Mouse (Mus musculus): ENCODE measurements around the gene Cd55b. TPM values are rescaled to one million over a fixed set of nuclear protein-coding genes. Genes with fewer than 3 reads are reported as not detected.
"Not testable (repeated sequence)": the region's sequence is repeated elsewhere in the genome, so short reads cannot be mapped to it uniquely, and the experiment has no call there.

Gene Cd55b
- not detected in 2 replicates for polyA plus RNA-seq (2015; fragmentation: Nextera tagmentation; extraction: Ambion mirVana)

- no peak within 1 kb of the TSS for H3K4me3 ChIP-seq
- H3K27me3 ChIP-seq = no peaks in the 10 kb centered on the region
- no peaks in the 10 kb centered on the region for H3K36me3 ChIP-seq
- 57% methylated on average over 18 of the region's 18 CpGs for WGBS
- no peaks in the 10 kb centered on the region for H3K9me3 ChIP-seq
- H3K4me2 ChIP-seq (replicated peaks) = no peak within 1 kb of the TSS; the same call in 1 of the 2 replicates
- no peak within 1 kb of the TSS for H3K27ac ChIP-seq (replicated peaks)
- H3K4me1 ChIP-seq = no peaks in the 10 kb centered on the region
- ATAC-seq (replicated peaks) = peak; percentile 83
- H3K9ac ChIP-seq (replicated peaks) = no peak within 1 kb of the TSS
These were observed at the start of gene Cd55b for GRCm38 (mm10) chr1:130422664-130423111. Cd55b (minus strand) TSS chr1:130423009.

- H3K9ac ChIP-seq (replicated peaks) = no peak overlapping the region
- no peak overlapping the region for H3K4me3 ChIP-seq
- H3K27me3 ChIP-seq = no peaks in the 10 kb centered on the region
- H3K9me3 ChIP-seq = no peaks in the 10 kb centered on the region
- no peak overlapping the region for H3K4me2 ChIP-seq (replicated peaks)
- WGBS = 94% methylated on average over 4 of the region's 4 CpGs
- no peaks in the 10 kb centered on the region for H3K4me1 ChIP-seq
- H3K36me3 ChIP-seq = no peaks in the 10 kb centered on the region
- ATAC-seq (replicated peaks) = no peak
- no peak overlapping the region for H3K27ac ChIP-seq (replicated peaks)
These were observed 47.3 kb upstream of the Cd55b start for GRCm38 (mm10) chr1:130470074-130470473.

GRCm38 (mm10) chr1:130467453-130467852 lies 44.6 kb upstream of the Cd55b start:
- no peak for ATAC-seq (replicated peaks)
- H3K27ac ChIP-seq (replicated peaks) = no peak overlapping the region
- no peak overlapping the region for H3K4me3 ChIP-seq
- H3K9ac ChIP-seq (replicated peaks) = no peak overlapping the region
- 67% methylated on average over 2 of the region's 2 CpGs for WGBS
- no peak overlapping the region for H3K4me2 ChIP-seq (replicated peaks)
- no peaks in the 10 kb centered on the region for H3K27me3 ChIP-seq
- H3K4me1 ChIP-seq = no peaks in the 10 kb centered on the region
- no peaks in the 10 kb centered on the region for H3K36me3 ChIP-seq
- H3K9me3 ChIP-seq = no peaks in the 10 kb centered on the region

- Histone ChIP-seq H3K9me3 (no peaks in the 10 kb centered on the region), H3K27ac (replicated peaks) (no peak overlapping the region), H3K36me3 (no peaks in the 10 kb centered on the region), H3K4me3 (no peak overlapping the region), H3K9ac (replicated peaks) (no peak overlapping the region), H3K27me3 (no peaks in the 10 kb centered on the region), H3K4me2 (replicated peaks) (no peak overlapping the region), H3K4me1 (no peaks in the 10 kb centered on the region)
- no peak for ATAC-seq (replicated peaks)
These were observed 41.4 kb upstream of the Cd55b start for GRCm38 (mm10) chr1:130464173-130464572.

GRCm38 (mm10) chr1:130462867-130463266 lies 40.1 kb upstream of the Cd55b start:
- peak overlapping the region; percentile 78 for H3K4me3 ChIP-seq
- no peaks in the 10 kb centered on the region for H3K27me3 ChIP-seq
- H3K4me2 ChIP-seq (replicated peaks) = peak overlapping the region; percentile 86
- no peaks in the 10 kb centered on the region for H3K36me3 ChIP-seq
- WGBS = 8% methylated on average over 3 of the region's 4 CpGs
- H3K9me3 ChIP-seq = no peaks in the 10 kb centered on the region
- peak overlapping the region; percentile 68 for H3K9ac ChIP-seq (replicated peaks)
- peak; percentile 89 for ATAC-seq (replicated peaks)
- peak overlapping the region; percentile 35; the same call in 1 of the 2 replicates for H3K27ac ChIP-seq (replicated peaks)
- H3K4me1 ChIP-seq = no peaks in the 10 kb centered on the region

GRCm38 (mm10) chr1:130462084-130462861 lies 39.5 kb upstream of the Cd55b start, which contains the start of gene Cd55:
Cd55 (minus strand) TSS chr1:130462744.
- Histone ChIP-seq H3K9ac (replicated peaks) (peak within 1 kb of the TSS; percentile 68), H3K27me3 (no peaks in the 10 kb centered on the region), H3K4me2 (replicated peaks) (peak within 1 kb of the TSS; percentile 86), H3K27ac (replicated peaks) (peak within 1 kb of the TSS; percentile 35; the same call in 1 of the 2 replicates), H3K4me1 (no peaks in the 10 kb centered on the region), H3K9me3 (no peaks in the 10 kb centered on the region), H3K4me3 (peak within 1 kb of the TSS; percentile 78), H3K36me3 (no peaks in the 10 kb centered on the region)
- ATAC-seq (replicated peaks) = peak; percentile 98
- WGBS = under 1% methylated on average over 45 of the region's 45 CpGs

- H3K4me3 ChIP-seq = no peak overlapping the region
- ATAC-seq (replicated peaks) = no peak
- H3K9ac ChIP-seq (replicated peaks) = no peak overlapping the region
- H3K9me3 ChIP-seq = no peaks in the 10 kb centered on the region
- no peaks in the 10 kb centered on the region for H3K4me1 ChIP-seq
- H3K27me3 ChIP-seq = no peaks in the 10 kb centered on the region
- no peak overlapping the region for H3K4me2 ChIP-seq (replicated peaks)
- 92% methylated on average over 2 of the region's 2 CpGs for WGBS
- H3K36me3 ChIP-seq = no peaks in the 10 kb centered on the region
- no peak overlapping the region for H3K27ac ChIP-seq (replicated peaks)
These were observed 32.3 kb upstream of the Cd55b start for GRCm38 (mm10) chr1:130455111-130455510.

- H3K4me3 ChIP-seq; H3K27ac ChIP-seq (replicated peaks); H3K27me3 ChIP-seq; H3K9ac ChIP-seq (replicated peaks); H3K36me3 ChIP-seq; H3K4me2 ChIP-seq (replicated peaks); H3K4me1 ChIP-seq; H3K9me3 ChIP-seq; ATAC-seq (replicated peaks): not testable (repeated sequence)
- 88% methylated on average over 1 of the region's 1 CpGs for WGBS
These were observed 20.1 kb upstream of the Cd55b start for GRCm38 (mm10) chr1:130442930-130443329.

- Histone ChIP-seq H3K4me2 (replicated peaks) (no peak overlapping the region), H3K27ac (replicated peaks) (no peak overlapping the region), H3K27me3 (no peaks in the 10 kb centered on the region), H3K4me1 (no peaks in the 10 kb centered on the region), H3K9me3 (no peaks in the 10 kb centered on the region), H3K36me3 (no peaks in the 10 kb centered on the region), H3K4me3 (no peak overlapping the region), H3K9ac (replicated peaks) (no peak overlapping the region)
- WGBS = 74% methylated on average over 4 of the region's 4 CpGs
- ATAC-seq (replicated peaks) = no peak
These were observed 8.1 kb upstream of the Cd55b start for GRCm38 (mm10) chr1:130430920-130431319.

GRCm38 (mm10) chr1:130428667-130429066 lies 5.9 kb upstream of the Cd55b start:
- H3K27ac ChIP-seq (replicated peaks); H3K27me3 ChIP-seq; ATAC-seq (replicated peaks); H3K4me2 ChIP-seq (replicated peaks); H3K4me3 ChIP-seq; H3K9me3 ChIP-seq; H3K36me3 ChIP-seq; H3K9ac ChIP-seq (replicated peaks); H3K4me1 ChIP-seq: not testable (repeated sequence)

- WGBS = 77% methylated on average over 3 of the region's 3 CpGs
- H3K9ac ChIP-seq (replicated peaks); H3K9me3 ChIP-seq; H3K4me2 ChIP-seq (replicated peaks); H3K27me3 ChIP-seq; ATAC-seq (replicated peaks); H3K4me1 ChIP-seq; H3K36me3 ChIP-seq; H3K27ac ChIP-seq (replicated peaks); H3K4me3 ChIP-seq: not testable (repeated sequence)
These were observed 4.5 kb upstream of the Cd55b start for GRCm38 (mm10) chr1:130427175-130427853.

GRCm38 (mm10) chr1:130422033-130422432 lies 776 bp downstream of the Cd55b start:
- H3K4me3 ChIP-seq; H3K9me3 ChIP-seq; H3K27ac ChIP-seq (replicated peaks); H3K4me2 ChIP-seq (replicated peaks); H3K36me3 ChIP-seq; H3K4me1 ChIP-seq; ATAC-seq (replicated peaks); H3K9ac ChIP-seq (replicated peaks); H3K27me3 ChIP-seq: not testable (repeated sequence)
- 40% methylated on average over 1 of the region's 6 CpGs for WGBS
